Mouse (Mus musculus): ENCODE results near the gene Fgf2. TPM values are rescaled to one million over a fixed set of nuclear protein-coding genes. Genes with fewer than 3 reads are reported as not detected.

The Fgf2 gene
- total and polyA plus RNA-seq, 3 experiments, result 0.95 to 6.8 (median 3.9) TPM

GRCm38 (mm10) chr3:37420641-37421040 lies 72.5 kb downstream of the Fgf2 start:
- TF ChIP-seq TAL1 (conservative IDR thresholded peaks at IDR 0.05; ENCODE audit: low read depth, low read length) (no peak), CTCF (IDR thresholded peaks at IDR 0.05; ENCODE audit: low read depth, low read length) (no peak), GATA1 (IDR thresholded peaks at IDR 0.05; ENCODE audit: borderline replicate concordance, low read length) (no peak), POLR2AphosphoS5 (IDR thresholded peaks at IDR 0.05; ENCODE audit: insufficient replicate concordance, low read depth, low read length) (no peak), GATA2 (IDR thresholded peaks at IDR 0.05; ENCODE audit: borderline replicate concordance, low read depth, low read length) (no peak)
- H3K27me3 ChIP-seq (ENCODE audit: insufficient read depth, low read length), result no peaks in the 10 kb centered on the region
- H3K9me3 ChIP-seq (replicated peaks), result no peaks in the 10 kb centered on the region
- ATAC-seq (ENCODE audit: extremely low read depth, insufficient number of reproducible peaks, low FRiP score, poor library complexity, severe bottlenecking) (no peak), DNase-seq (ENCODE audit: low spot score) (no peak)
- H3K4me3 ChIP-seq (ENCODE audit: low read depth, low read length), result peak overlapping the region; percentile 95
- peaks cover 40% of the 10 kb centered on the region for H3K4me1 ChIP-seq (ENCODE audit: insufficient read depth, low read depth, low read length)
- peaks cover 36% of the 10 kb centered on the region for H3K36me3 ChIP-seq (replicated peaks)

GRCm38 (mm10) chr3:37421179-37421578 lies 73.0 kb downstream of the Fgf2 start:
- no peak for ATAC-seq (ENCODE audit: extremely low read depth, insufficient number of reproducible peaks, low FRiP score, poor library complexity, severe bottlenecking)
- Histone ChIP-seq H3K36me3 (replicated peaks) (peaks cover 37% of the 10 kb centered on the region), H3K27me3 (ENCODE audit: insufficient read depth, low read length) (no peaks in the 10 kb centered on the region), H3K9me3 (replicated peaks) (no peaks in the 10 kb centered on the region), H3K4me3 (ENCODE audit: low read depth, low read length) (peak overlapping the region; percentile 95), H3K4me1 (ENCODE audit: insufficient read depth, low read depth, low read length) (peaks cover 37% of the 10 kb centered on the region)
- DNase-seq (ENCODE audit: low spot score), result no peak
- TF ChIP-seq POLR2AphosphoS5 (IDR thresholded peaks at IDR 0.05; ENCODE audit: insufficient replicate concordance, low read depth, low read length) (no peak), GATA2 (IDR thresholded peaks at IDR 0.05; ENCODE audit: borderline replicate concordance, low read depth, low read length) (no peak), GATA1 (IDR thresholded peaks at IDR 0.05; ENCODE audit: borderline replicate concordance, low read length) (no peak), TAL1 (conservative IDR thresholded peaks at IDR 0.05; ENCODE audit: low read depth, low read length) (no peak), CTCF (IDR thresholded peaks at IDR 0.05; ENCODE audit: low read depth, low read length) (no peak)

- ATAC-seq (ENCODE audit: extremely low read depth, insufficient number of reproducible peaks, low FRiP score, poor library complexity, severe bottlenecking), result no peak
- peaks cover 26% of the 10 kb centered on the region for H3K4me1 ChIP-seq (ENCODE audit: insufficient read depth, low read depth, low read length)
Observed at GRCm38 (mm10) chr3:37426069-37426468, 77.9 kb downstream of the Fgf2 start.

GRCm38 (mm10) chr3:37430359-37430758 lies 82.2 kb downstream of the Fgf2 start:
- peaks cover 15% of the 10 kb centered on the region for H3K4me1 ChIP-seq (ENCODE audit: insufficient read depth, low read depth, low read length)
- no peak for DNase-seq (ENCODE audit: low spot score)
- H3K9me3 ChIP-seq (replicated peaks), result no peaks in the 10 kb centered on the region
- H3K4me3 ChIP-seq (ENCODE audit: low read depth, low read length), result no peak overlapping the region
- H3K27me3 ChIP-seq (ENCODE audit: insufficient read depth, low read length), result no peaks in the 10 kb centered on the region
- no peak for TF ChIP-seq GATA2 (IDR thresholded peaks at IDR 0.05; ENCODE audit: borderline replicate concordance, low read depth, low read length)
- no peak for TF ChIP-seq CTCF (IDR thresholded peaks at IDR 0.05; ENCODE audit: low read depth, low read length)
- ATAC-seq (ENCODE audit: extremely low read depth, insufficient number of reproducible peaks, low FRiP score, poor library complexity, severe bottlenecking), result no peak
- H3K36me3 ChIP-seq (replicated peaks), result peaks cover 73% of the 10 kb centered on the region

More at GRCm38 (mm10) chr3:37426069-37426468, 77.9 kb downstream of the Fgf2 start:
- TF ChIP-seq CTCF (IDR thresholded peaks at IDR 0.05; ENCODE audit: low read depth, low read length) (no peak), GATA1 (IDR thresholded peaks at IDR 0.05; ENCODE audit: borderline replicate concordance, low read length) (no peak), TAL1 (conservative IDR thresholded peaks at IDR 0.05; ENCODE audit: low read depth, low read length) (no peak), POLR2AphosphoS5 (IDR thresholded peaks at IDR 0.05; ENCODE audit: insufficient replicate concordance, low read depth, low read length) (no peak), GATA2 (IDR thresholded peaks at IDR 0.05; ENCODE audit: borderline replicate concordance, low read depth, low read length) (no peak)
- no peak for DNase-seq (ENCODE audit: low spot score)
- Histone ChIP-seq H3K36me3 (replicated peaks) (peaks cover 62% of the 10 kb centered on the region), H3K4me3 (ENCODE audit: low read depth, low read length) (no peak overlapping the region), H3K27me3 (ENCODE audit: insufficient read depth, low read length) (no peaks in the 10 kb centered on the region), H3K9me3 (replicated peaks) (no peaks in the 10 kb centered on the region)

- Histone ChIP-seq H3K36me3 (replicated peaks) (peaks cover 72% of the 10 kb centered on the region), H3K9me3 (replicated peaks) (no peaks in the 10 kb centered on the region), H3K27me3 (ENCODE audit: insufficient read depth, low read length) (no peaks in the 10 kb centered on the region), H3K4me1 (ENCODE audit: insufficient read depth, low read depth, low read length) (no peaks in the 10 kb centered on the region; the same call in 1 of the 2 replicates), H3K4me3 (ENCODE audit: low read depth, low read length) (no peak overlapping the region)
- ATAC-seq (ENCODE audit: extremely low read depth, insufficient number of reproducible peaks, low FRiP score, poor library complexity, severe bottlenecking), result no peak
- TF ChIP-seq GATA1 (IDR thresholded peaks at IDR 0.05; ENCODE audit: borderline replicate concordance, low read length) (no peak), TAL1 (conservative IDR thresholded peaks at IDR 0.05; ENCODE audit: low read depth, low read length) (no peak), GATA2 (IDR thresholded peaks at IDR 0.05; ENCODE audit: borderline replicate concordance, low read depth, low read length) (no peak), POLR2AphosphoS5 (IDR thresholded peaks at IDR 0.05; ENCODE audit: insufficient replicate concordance, low read depth, low read length) (no peak), CTCF (IDR thresholded peaks at IDR 0.05; ENCODE audit: low read depth, low read length) (no peak)
- no peak for DNase-seq (ENCODE audit: low spot score)
Observed at GRCm38 (mm10) chr3:37439770-37440169, 91.6 kb downstream of the Fgf2 start.

- ATAC-seq (ENCODE audit: extremely low read depth, insufficient number of reproducible peaks, low FRiP score, poor library complexity, severe bottlenecking) (no peak), DNase-seq (ENCODE audit: low spot score) (no peak)
- H3K4me3 ChIP-seq (ENCODE audit: low read depth, low read length), result no peak overlapping the region
- TF ChIP-seq CTCF (IDR thresholded peaks at IDR 0.05; ENCODE audit: low read depth, low read length), result no peak
- no peak for TF ChIP-seq TAL1 (conservative IDR thresholded peaks at IDR 0.05; ENCODE audit: low read depth, low read length)
- TF ChIP-seq GATA2 (IDR thresholded peaks at IDR 0.05; ENCODE audit: borderline replicate concordance, low read depth, low read length), result no peak
- TF ChIP-seq POLR2AphosphoS5 (IDR thresholded peaks at IDR 0.05; ENCODE audit: insufficient replicate concordance, low read depth, low read length), result no peak
- TF ChIP-seq GATA1 (IDR thresholded peaks at IDR 0.05; ENCODE audit: borderline replicate concordance, low read length), result no peak
- no peaks in the 10 kb centered on the region for H3K9me3 ChIP-seq (replicated peaks)
- peaks cover 62% of the 10 kb centered on the region for H3K36me3 ChIP-seq (replicated peaks)
- no peaks in the 10 kb centered on the region for H3K27me3 ChIP-seq (ENCODE audit: insufficient read depth, low read length)
- H3K4me1 ChIP-seq (ENCODE audit: insufficient read depth, low read depth, low read length), result no peaks in the 10 kb centered on the region; the same call in 1 of the 2 replicates
Observed at GRCm38 (mm10) chr3:37443409-37443808, 95.3 kb downstream of the Fgf2 start.

Data from G1E (cell line).